Mouse (Mus musculus) embryonic stem cell, embryonic (primary cell): ENCODE results near the gene Gm39566.

Experiments
- CTCF ChIA-PET, 4 experiments: fragments of 300-600 bp in 2 of 4; fragments of 350-600 bp in 2 of 4; sonication (Branson Sonifier 250); formaldehyde crosslinking; loops; one replicate each; lab custom pipeline; 2022; ENCODE audit warnings: inconsistent platforms in 2 of 4; lab: Charles Lee
- POLR2A ChIA-PET, 4 experiments: fragments of 300-600 bp in 2 of 4; fragments of 350-600 bp in 2 of 4; sonication (Branson Sonifier 250); formaldehyde crosslinking; loops; one replicate each; lab custom pipeline; 2022; ENCODE audit warnings: antibody characterized with exemption in 4 of 4, inconsistent platforms in 1 of 4; lab: Charles Lee

The Gm39566 gene

DNA sequence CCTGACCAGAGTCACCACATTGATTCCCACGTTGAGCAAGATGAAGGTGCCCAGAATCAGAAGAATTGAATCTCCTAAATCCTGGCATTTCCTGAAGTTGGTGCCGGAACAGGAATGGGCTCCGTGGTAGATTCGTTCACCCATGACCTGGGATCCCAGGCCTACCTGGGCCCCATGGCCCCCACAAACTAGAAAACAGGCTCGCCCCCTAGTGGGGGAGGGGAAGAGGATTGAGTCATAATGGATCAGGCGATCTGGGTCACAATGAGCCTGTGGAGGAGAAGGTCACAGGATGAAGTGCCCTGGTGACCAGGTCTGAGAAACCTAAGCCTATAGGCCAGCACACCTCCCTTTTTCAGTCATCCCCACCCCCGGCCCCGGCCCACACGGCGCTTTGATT, at the start of gene Gm39566:
TSS of gene Gm39566 (minus strand) at position 144 of the 400 bp plus-strand sequence.
- CTCF ChIA-PET = interaction anchor here in 2 of 4 experiments (0.8 to 1.9 kb wide), 5 partner anchors 10 to 96 kb away, joined by 3 to 8 read pairs (median 4); partner anchors contain the start of genes Tmem102 (in 1 of the 2) and Tmem95 (in 1 of the 2)
- POLR2A ChIA-PET = interaction anchor here in 2 of 4 experiments (0.7 to 5.4 kb wide), 16 partner anchors 8 to 56 kb away, joined by 3 to 54 read pairs (median 6); partner anchors contain the start of genes Nlgn2 (in 2 of the 2), Tmem102 (in 2 of the 2), Tmem256 (in 2 of the 2) and Fgf11 (in 1 of the 2)

DNA sequence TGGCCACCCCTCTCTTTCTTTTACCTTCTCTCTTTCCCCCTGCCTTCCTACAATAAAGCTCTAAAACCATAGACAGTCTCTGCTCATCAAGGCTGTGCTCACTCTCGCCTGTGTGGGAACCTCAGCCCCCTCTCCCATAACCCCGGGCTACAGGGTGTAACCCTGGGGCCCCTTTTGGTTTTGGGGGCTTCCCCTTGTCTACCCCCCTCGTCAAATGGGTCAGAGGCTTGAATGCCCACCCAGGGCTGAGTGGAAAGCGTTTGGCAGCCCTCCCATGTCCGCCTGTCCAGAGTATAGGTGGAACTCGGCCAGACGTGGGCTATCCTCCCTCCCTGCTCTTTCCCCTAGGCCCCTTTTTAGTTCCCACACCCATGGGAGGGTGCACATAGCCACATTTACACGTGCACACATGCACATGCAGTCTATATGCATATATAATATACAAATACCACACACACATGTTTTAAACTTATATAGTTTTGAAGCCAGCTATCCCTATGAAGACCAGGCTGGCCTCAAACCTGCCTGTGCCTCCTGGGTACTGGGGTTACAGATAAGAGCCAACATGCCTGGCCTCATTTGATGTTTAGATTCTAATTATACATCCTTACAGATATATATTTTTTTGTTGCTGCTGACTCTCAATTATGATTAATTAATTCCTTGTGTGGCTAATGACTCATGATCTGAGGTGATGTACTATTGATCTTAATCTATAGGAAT, 49.2 kb upstream of the Gm39566 start:
- ChIA-PET POLR2A (interaction anchor here in 3 of 4 experiments (0.6 to 1.5 kb wide), 4 partner anchors 8 to 36 kb away, joined by 3 to 4 read pairs (median 4); partner anchors contain the start of genes 2810408A11Rik (in 1 of the 3) and Neurl4 (in 1 of the 3)), CTCF (interaction anchor here in 2 of 4 experiments (0.9 to 1.1 kb wide), 2 partner anchors 22 to 23 kb away, joined by 3 to 4 read pairs; no protein-coding TSS in a partner anchor)

DNA sequence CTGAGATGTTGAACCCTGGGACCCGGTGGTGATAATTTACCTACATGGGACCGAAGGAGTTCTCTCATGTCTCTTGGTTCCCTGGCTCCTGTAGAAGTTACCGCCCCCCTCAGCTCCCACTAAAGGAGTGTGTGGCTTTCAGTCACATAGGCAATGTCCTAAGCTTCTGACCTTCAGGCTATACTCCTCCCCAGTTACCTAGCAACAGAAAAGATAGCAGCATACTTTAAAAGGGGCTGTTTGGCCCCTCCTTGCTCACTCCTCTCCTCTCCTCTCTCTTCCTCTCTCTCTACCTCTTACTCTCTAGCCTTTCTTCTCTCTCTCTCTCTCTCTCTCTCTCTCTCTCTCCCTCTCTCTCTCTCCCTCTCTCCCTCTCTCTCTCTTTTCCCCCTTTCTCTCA, 48.6 kb upstream of the Gm39566 start:
- POLR2A ChIA-PET = interaction anchor here in 3 of 4 experiments (0.6 to 1.5 kb wide), 5 partner anchors 9 to 106 kb away, joined by 3 to 4 read pairs (median 3); partner anchors contain the start of genes 2810408A11Rik (in 1 of the 3) and Neurl4 (in 1 of the 3)
- CTCF ChIA-PET = interaction anchor here in 1 of 4 experiments (0.9 kb wide), 1 partner anchor 23 kb away, joined by 3 read pairs; no protein-coding TSS in a partner anchor

DNA sequence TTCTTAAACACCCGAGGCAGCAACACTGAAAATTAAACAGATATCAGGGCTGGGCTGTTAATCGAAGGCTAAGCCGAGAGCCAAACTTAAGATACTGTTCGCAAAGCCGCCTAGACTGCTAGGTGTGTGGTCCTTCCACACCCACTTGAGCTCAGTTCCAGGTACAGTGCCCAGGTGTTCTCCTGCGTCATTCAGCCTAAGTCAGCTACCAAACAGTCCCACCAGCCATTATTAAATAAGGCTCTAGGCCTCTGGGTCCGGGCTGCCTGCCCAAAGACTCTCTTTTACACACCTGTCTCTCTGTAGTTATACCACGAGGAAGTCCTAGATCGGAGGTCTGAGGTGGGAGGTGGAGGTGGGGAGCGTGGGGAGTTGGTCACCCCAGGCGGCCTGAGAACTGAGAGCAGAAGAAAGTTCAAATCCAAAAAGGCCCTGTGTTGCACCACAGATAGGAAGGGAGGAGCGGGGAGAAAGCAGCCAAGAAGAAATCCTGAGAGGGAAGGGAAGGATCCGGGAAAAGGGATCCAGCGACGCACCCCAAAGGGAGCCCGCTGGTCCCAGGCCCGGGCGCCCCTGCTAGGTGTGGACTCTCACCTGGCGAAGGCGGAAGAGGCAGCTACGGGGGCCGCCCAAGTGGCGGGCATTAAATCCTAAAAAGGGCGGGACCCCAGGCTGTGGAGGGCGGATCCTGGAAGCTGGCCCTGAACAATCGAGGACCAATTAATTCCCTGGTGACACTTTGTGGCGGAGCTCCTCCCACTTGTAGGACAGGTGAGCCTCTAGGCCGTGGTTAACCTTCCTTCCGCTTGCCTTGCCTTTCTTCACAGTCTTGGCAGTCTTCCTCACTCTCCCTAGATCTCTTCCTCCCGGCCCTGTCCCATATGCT, 43.3 kb upstream of the Gm39566 start, which contains the start of gene Tnk1:
TSS of gene Tnk1 (minus strand) at position 618 of the 886 bp plus-strand sequence.
- ChIA-PET CTCF (interaction anchor here (0.6 to 1.5 kb wide), 11 partner anchors 19 to 634 kb away, joined by 3 to 9 read pairs (median 3); partner anchors contain the start of genes Nlgn2 (in 1 of the 4), Tmem102 (in 1 of the 4) and Tmem95 (in 1 of the 4)), POLR2A (interaction anchor here in 3 of 4 experiments (0.6 to 1.7 kb wide), 55 partner anchors 8 to 227 kb away, joined by 3 to 18 read pairs (median 4); partner anchors contain the start of genes Nlgn2 (in 3 of the 3), Tmem256 (in 3 of the 3), Fgf11 (in 2 of the 3) and Tmem95 (in 2 of the 3))

DNA sequence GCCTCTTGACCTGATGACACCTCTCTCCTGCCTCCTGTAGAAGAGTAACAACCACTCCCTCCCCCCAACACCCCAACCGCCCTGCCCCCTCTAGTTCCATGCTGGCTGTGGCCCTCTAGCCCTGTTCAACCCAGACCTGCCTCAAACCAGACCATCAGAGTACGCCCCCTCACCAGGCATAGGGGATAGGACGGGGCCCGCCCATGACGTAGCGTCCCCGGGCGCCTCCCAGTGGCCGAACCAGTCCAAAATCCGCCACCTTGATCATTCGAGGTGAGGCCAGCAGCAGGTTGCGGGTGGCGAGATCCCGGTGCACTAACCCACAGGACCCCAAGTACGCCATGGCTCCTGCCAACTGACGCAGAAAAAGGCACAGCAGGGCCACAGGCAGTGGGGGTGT, 40.2 kb upstream of the Gm39566 start:
- ChIA-PET POLR2A (interaction anchor here in 3 of 4 experiments (0.6 to 3.0 kb wide), 12 partner anchors 10 to 276 kb away, joined by 3 to 20 read pairs (median 4); partner anchors contain the start of genes Nlgn2 (in 3 of the 3), Tmem256 (in 3 of the 3), Tmem95 (in 2 of the 3) and Polr2a (in 1 of the 3)), CTCF (interaction anchor here in 2 of 4 experiments (0.8 to 2.0 kb wide), 3 partner anchors 25 to 382 kb away, joined by 5 to 8 read pairs (median 6); partner anchors contain the start of gene Kctd11 (in 1 of the 2))

DNA sequence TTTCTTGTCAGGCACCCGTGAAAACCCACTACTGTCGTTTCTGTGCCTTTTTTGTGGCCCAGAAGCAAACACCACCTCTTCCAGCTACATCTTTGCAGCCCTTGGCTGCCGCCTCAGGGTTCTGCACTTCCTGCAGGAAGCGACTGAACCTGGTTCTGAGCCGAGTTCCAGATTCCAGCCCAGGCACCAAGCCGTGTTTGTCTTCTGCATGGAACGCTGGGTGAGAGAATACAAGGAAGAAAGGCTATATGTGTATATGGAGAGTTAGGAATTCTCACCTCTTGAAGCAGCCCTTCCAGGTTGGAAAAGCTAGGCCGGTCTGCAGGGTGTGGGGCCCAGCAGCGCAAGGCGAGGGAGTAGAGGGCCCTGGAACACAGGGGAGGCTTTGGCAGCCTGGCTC, 39.6 kb upstream of the Gm39566 start:
- ChIA-PET CTCF (interaction anchor here in 2 of 4 experiments (0.8 to 2.0 kb wide), 5 partner anchors 17 to 49 kb away, joined by 3 to 8 read pairs (median 5); partner anchors contain the start of genes Kctd11 (in 1 of the 2), Nlgn2 (in 1 of the 2), Tmem102 (in 1 of the 2) and Tmem256 (in 1 of the 2)), POLR2A (interaction anchor here in 3 of 4 experiments (0.6 to 3.0 kb wide), 24 partner anchors 11 to 275 kb away, joined by 3 to 20 read pairs (median 4); partner anchors contain the start of genes Nlgn2 (in 3 of the 3), Tmem256 (in 3 of the 3), Tmem95 (in 3 of the 3) and Polr2a (in 2 of the 3))

DNA sequence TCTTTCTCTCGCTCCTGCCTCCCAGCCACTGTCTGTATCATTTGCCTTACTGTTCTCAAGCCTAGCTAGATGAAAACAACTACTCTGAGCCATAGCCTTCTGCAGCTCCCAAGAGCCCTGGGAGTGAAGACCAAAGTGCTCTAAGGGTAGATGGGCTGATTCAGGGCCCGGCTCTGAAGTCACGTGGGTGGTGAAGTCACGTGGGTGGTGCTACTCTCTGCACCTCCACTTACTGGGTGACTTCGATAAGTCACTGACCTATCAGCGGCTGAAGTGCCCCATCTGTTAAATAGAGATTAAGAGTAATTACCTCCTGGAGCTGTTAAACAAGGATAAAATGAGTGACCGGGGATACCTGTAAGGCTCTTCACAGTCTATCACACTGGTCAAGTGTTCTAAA, 38.9 kb upstream of the Gm39566 start:
- POLR2A ChIA-PET = interaction anchor here (0.6 to 3.0 kb wide), 33 partner anchors 11 to 376 kb away, joined by 3 to 20 read pairs (median 4); partner anchors contain the start of genes Nlgn2 (in 3 of the 4), Tmem256 (in 3 of the 4), Tmem95 (in 3 of the 4) and Polr2a (in 2 of the 4)
- CTCF ChIA-PET = interaction anchor here in 3 of 4 experiments (0.6 to 2.0 kb wide), 7 partner anchors 16 to 296 kb away, joined by 3 to 8 read pairs (median 5); partner anchors contain the start of genes Kctd11 (in 1 of the 3), Nlgn2 (in 1 of the 3), Tmem102 (in 1 of the 3) and Tmem256 (in 1 of the 3)

DNA sequence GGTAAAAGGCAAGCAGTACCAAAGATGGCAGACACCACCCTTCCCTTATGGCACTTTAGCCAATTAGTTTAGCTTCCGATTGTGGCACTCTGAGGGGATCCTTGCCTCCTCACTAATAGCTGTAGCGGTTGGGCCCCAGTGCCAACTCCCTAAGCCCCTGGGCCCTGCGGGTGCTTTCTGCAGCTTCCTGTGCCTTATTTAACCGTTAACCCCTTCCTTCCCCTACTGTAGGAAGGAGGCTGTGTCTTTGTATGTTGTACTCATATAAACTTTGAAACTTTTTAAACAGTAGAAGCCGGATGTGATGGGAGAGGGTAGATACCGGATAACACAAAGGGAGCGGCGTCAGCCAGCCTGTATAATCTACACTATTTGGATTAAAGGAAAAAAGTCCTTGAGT, 35.7 kb upstream of the Gm39566 start:
- CTCF ChIA-PET = interaction anchor here in 2 of 4 experiments (1.0 to 2.0 kb wide), 2 partner anchors 13 to 38 kb away, joined by 3 to 4 read pairs; partner anchors contain the start of genes Nlgn2 (in 1 of the 2) and Tmem256 (in 1 of the 2)
- POLR2A ChIA-PET = interaction anchor here (0.5 to 4.5 kb wide), 12 partner anchors 12 to 169 kb away, joined by 3 to 23 read pairs (median 3); partner anchors contain the start of genes Nlgn2 (in 4 of the 4), Tmem256 (in 4 of the 4), 2810408A11Rik (in 1 of the 4) and Neurl4 (in 1 of the 4)

DNA sequence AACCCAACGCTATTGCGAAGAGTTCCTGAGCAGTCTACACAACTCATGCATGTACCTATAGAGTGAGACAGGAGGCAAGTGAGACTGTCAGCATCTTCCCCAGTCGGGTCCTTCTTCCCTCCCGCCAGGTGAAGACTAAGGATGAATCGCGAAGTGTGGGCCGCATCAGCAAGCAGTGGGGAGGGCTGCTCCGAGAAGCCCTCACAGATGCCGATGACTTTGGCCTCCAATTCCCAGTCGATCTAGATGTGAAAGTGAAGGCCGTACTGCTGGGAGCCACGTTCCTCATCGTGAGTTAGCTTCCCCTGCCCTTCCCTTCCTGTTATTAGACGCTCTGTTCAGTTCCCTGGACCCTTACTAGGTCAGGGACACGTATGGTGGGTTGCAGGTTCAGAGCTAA, 34.8 kb upstream of the Gm39566 start:
- POLR2A ChIA-PET = interaction anchor here in 2 of 4 experiments (1.0 to 4.5 kb wide), 6 partner anchors 11 to 51 kb away, joined by 3 to 23 read pairs (median 5); partner anchors contain the start of genes Nlgn2 (in 2 of the 2), Tmem256 (in 2 of the 2), 2810408A11Rik (in 1 of the 2) and Neurl4 (in 1 of the 2)

DNA sequence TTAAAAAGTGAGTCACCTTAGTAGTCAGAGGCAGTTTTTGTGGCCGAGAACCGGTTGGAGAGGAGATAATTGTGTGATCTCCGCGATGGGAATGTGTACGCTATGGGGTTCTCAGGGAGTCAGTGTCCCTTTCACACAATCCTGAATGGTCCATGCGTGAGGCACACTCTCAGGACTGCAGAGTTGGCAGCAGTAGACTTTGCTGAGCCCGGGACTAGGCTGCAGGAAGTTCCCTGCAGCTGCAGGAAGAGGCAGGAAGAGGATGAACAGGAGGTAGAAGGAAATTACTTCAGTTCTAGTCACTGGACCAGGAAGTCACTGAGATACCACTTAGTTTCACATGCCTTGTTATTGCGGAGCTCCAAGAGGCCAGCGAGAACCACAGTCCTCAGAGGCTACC, 34.0 kb upstream of the Gm39566 start:
- ChIA-PET CTCF (interaction anchor here in 2 of 4 experiments (0.5 to 2.0 kb wide), 2 partner anchors 12 to 22 kb away, joined by 3 to 4 read pairs; partner anchors contain the start of genes Nlgn2 (in 1 of the 2) and Tmem256 (in 1 of the 2)), POLR2A (interaction anchor here in 1 of 4 experiments (1.2 to 4.5 kb wide), 5 partner anchors 10 to 49 kb away, joined by 3 to 23 read pairs (median 4); partner anchors contain the start of genes Nlgn2 and Tmem256)

More for the DNA sequence above, 34.8 kb upstream of the Gm39566 start:
- CTCF ChIA-PET = interaction anchor here in 3 of 4 experiments (0.5 to 2.0 kb wide), 3 partner anchors 12 to 39 kb away, joined by 3 to 4 read pairs (median 3); partner anchors contain the start of genes Nlgn2 (in 1 of the 3) and Tmem256 (in 1 of the 3)

DNA sequence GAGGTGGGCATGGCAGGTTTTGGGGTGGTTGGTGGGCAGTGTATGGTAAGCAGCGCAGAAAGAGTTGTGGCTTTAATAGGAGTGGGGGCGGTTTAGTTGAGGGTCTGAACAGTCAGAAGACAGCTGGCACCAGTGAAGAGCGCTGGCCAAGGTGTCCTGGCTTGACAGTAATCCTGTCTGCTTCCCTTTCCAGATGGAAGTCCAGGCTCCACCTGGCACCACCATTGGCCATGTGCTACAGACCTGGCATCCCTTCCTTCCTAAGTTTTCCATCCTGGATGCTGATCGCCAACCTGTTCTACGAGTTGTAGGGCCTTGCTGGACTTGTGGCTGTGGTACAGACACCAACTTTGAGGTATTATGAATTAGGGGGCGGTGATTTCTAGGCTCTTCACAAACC, 32.9 kb upstream of the Gm39566 start:
- CTCF ChIA-PET = no interaction called here
- POLR2A ChIA-PET = interaction anchor here in 3 of 4 experiments (1.0 to 2.4 kb wide), 11 partner anchors 9 to 91 kb away, joined by 3 to 13 read pairs (median 5); partner anchors contain the start of genes Tmem256 (in 3 of the 3), Nlgn2 (in 2 of the 3), Eif5a (in 1 of the 3) and Tmem95 (in 1 of the 3)

DNA sequence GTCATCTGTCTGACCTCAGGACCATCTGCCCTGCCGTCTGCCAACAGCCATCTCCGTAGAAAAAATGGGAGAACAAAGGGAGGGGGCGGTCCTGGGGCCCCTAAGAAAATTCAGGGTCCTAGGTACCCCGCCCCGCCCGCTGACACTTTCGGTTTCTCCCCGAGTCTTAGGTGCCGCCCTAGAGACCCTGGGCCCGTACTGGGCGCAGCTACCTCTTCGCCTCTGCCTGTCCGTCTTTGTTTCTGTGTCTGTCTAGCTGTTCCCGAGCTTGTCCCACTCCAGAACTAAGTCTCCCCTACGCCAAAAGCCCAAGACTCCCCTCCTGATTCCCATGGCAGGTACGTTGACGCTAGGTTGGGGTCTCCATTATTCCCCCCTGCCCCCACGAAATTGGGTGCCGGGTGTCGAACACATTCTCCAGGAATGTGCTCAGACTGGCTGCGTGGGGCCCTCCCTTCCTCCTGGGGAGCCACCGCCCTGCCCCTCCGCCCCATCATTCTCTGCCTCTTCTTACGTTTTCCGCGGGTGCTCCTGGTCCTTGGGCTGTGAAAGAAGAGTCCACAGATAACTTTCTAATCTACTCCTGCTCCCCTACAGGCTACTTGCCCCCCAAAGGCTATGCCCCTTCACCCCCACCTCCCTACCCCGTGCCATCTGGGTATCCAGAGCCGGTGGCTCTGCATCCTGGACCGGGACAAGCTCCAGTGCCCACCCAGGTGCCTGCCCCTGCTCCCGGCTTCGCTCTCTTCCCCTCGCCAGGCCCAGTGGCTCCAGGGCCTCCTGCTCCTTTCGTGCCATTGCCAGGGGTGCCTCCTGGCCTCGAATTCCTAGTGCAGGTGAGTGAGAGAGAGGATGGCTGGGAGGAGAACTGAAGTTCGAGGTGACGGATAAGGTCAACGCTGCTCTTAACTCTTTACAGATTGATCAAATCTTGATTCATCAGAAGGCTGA, 31.9 kb upstream of the Gm39566 start:
- ChIA-PET POLR2A (interaction anchor here (0.6 to 2.4 kb wide), 16 partner anchors 8 to 174 kb away, joined by 3 to 13 read pairs (median 4); partner anchors contain the start of genes Tmem256 (in 4 of the 4), Nlgn2 (in 3 of the 4), Tnk1 (in 2 of the 4) and Eif5a (in 1 of the 4)), CTCF (interaction anchor here in 2 of 4 experiments (0.6 to 1.2 kb wide), 4 partner anchors 9 to 42 kb away, joined by 3 to 4 read pairs (median 4); partner anchors contain the start of genes Nlgn2 (in 1 of the 2), Tmem102 (in 1 of the 2) and Tmem256 (in 1 of the 2))

DNA sequence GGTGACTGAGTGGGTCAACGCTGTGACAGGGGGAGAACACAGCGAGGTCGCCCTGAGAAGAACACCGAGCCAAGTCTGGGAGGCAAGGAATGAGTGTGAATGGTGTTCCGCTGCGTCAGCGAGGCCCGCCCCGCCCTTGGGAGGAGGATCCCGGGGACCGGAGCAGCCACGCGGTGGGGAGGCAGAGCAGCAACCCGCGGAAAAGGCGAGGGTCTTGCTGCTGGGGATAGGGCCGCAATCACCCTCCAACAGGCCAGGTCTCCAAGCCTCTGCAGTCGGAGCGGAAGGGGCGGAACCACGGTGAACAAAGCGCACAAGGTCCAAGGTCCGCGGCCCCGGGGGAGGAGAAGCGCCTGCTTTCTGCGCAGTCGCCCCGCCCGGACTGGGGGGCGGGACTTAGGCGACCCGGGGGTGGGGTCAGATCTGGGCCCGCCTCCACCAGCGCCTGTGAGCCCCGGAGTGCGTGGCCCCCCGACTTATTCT, 31.1 kb upstream of the Gm39566 start, which contains the start of gene Plscr3:
TSS of gene Plscr3 (plus strand) at position 179 of the 483 bp plus-strand sequence.
- ChIA-PET CTCF (interaction anchor here in 1 of 4 experiments (0.6 to 1.0 kb wide), 2 partner anchors 17 to 40 kb away, joined by 3 to 4 read pairs; no protein-coding TSS in a partner anchor), POLR2A (interaction anchor here (0.9 to 2.4 kb wide), 11 partner anchors 8 to 89 kb away, joined by 3 to 13 read pairs (median 4); partner anchors contain the start of genes Tmem256 (in 4 of the 4), Nlgn2 (in 3 of the 4) and Tnk1 (in 2 of the 4))
